19 mouse cellular contexts compared by ENCODE assay signal in genomic region chr9:30765017-30765569, GRCm38 (mm10).
A peak's percentile ranks its signal among the peaks of the same experiment; 100 is the strongest.
DNase-seq lines count a peak whose midpoint lies in the region; ATAC-seq lines count a peak whose summit lies in the region.
"Had no signal": no experiment of that assay in that cellular context is flagged by ENCODE, and none has a peak within 500 bp of the region (broad histone marks: within the 10 kb centered on the region; RNA-seq: fewer than 3 reads in every experiment).

No protein-coding gene starts in this region.

- no peak overlapping the region for H3K4me3 ChIP-seq in heart, embryonic 10.5 days
- no peak overlapping the region for H3K4me3 ChIP-seq in kidney, embryonic 15.5 days (replicated peaks)
- no peak overlapping the region for H3K4me3 ChIP-seq in embryonic facial prominence, embryonic 10.5 days
- no peak overlapping the region for H3K4me3 ChIP-seq in limb, embryonic 10.5 days
- H3K4me3 ChIP-seq: embryonic facial prominence, embryonic 12.5 days; forebrain, embryonic 12.5 days; midbrain, embryonic 12.5 days; neural tube, embryonic 15.5 days had no signal

- H3K4me1 ChIP-seq in heart, embryonic 10.5 days: peaks cover 22% of the 10 kb centered on the region
- H3K4me1 ChIP-seq in kidney, embryonic 15.5 days: peaks cover 19% of the 10 kb centered on the region
- peaks cover 18% of the 10 kb centered on the region for H3K4me1 ChIP-seq in embryonic facial prominence, embryonic 10.5 days
- peaks cover 19% of the 10 kb centered on the region for H3K4me1 ChIP-seq in limb, embryonic 10.5 days
- H3K4me1 ChIP-seq: forebrain, embryonic 12.5 days; midbrain, embryonic 12.5 days; neural tube, embryonic 15.5 days had no signal

- ATAC-seq in kidney, embryonic 15.5 days (replicated peaks; ENCODE audit: low FRiP score): peak; percentile 43; the same call in 1 of the 2 replicates
- ATAC-seq: hindbrain, postnatal 0 days had no signal

- DNase-seq in heart, embryonic 10.5 days (ENCODE audit: low spot score): peak; percentile 74
- DNase-seq in heart, postnatal 14 days: no peak
- no peak for DNase-seq in kidney, postnatal 36 days
- DNase-seq in embryonic facial prominence, embryonic 10.5 days (ENCODE audit: low spot score): no peak
- no peak for DNase-seq in limb, embryonic 10.5 days (ENCODE audit: low spot score)
- no peak for DNase-seq in layer of hippocampus, postnatal 25 days (ENCODE audit: extremely low spot score in 1 of 2, low spot score in 1 of 2)
- DNase-seq: adrenal gland, postnatal 25 days; cerebellum, adult 9-10 months; gastrocnemius, postnatal 36 days; heart, postnatal 10 days; kidney, adult 9 months; lung, embryonic 14.5 days had no signal

- no peaks in the 10 kb centered on the region for H3K27me3 ChIP-seq in heart, embryonic 10.5 days (ENCODE audit: insufficient read depth, poor library complexity, severe bottlenecking)
- H3K27me3 ChIP-seq in kidney, embryonic 15.5 days: no peaks in the 10 kb centered on the region
- no peaks in the 10 kb centered on the region for H3K27me3 ChIP-seq in embryonic facial prominence, embryonic 10.5 days (replicated peaks; ENCODE audit: low read depth, poor library complexity, severe bottlenecking)
- H3K27me3 ChIP-seq in limb, embryonic 10.5 days (ENCODE audit: low read depth, poor library complexity, severe bottlenecking): no peaks in the 10 kb centered on the region
- H3K27me3 ChIP-seq: embryonic facial prominence, embryonic 12.5 days; forebrain, embryonic 12.5 days; midbrain, embryonic 12.5 days; neural tube, embryonic 15.5 days had no signal

- intact Hi-C loops in heart, postnatal 14 days (cut with DNase I): no loop called here

- H3K36me3 ChIP-seq in heart, embryonic 10.5 days: no peaks in the 10 kb centered on the region
- no peaks in the 10 kb centered on the region for H3K36me3 ChIP-seq in kidney, embryonic 15.5 days
- no peaks in the 10 kb centered on the region for H3K36me3 ChIP-seq in embryonic facial prominence, embryonic 10.5 days (replicated peaks)
- no peaks in the 10 kb centered on the region for H3K36me3 ChIP-seq in limb, embryonic 10.5 days
- H3K36me3 ChIP-seq: embryonic facial prominence, embryonic 12.5 days; forebrain, embryonic 12.5 days; midbrain, embryonic 12.5 days; neural tube, embryonic 15.5 days had no signal

- H3K9me3 ChIP-seq in heart, embryonic 10.5 days: no peaks in the 10 kb centered on the region
- no peaks in the 10 kb centered on the region for H3K9me3 ChIP-seq in kidney, embryonic 15.5 days (replicated peaks)
- H3K9me3 ChIP-seq in embryonic facial prominence, embryonic 10.5 days: peaks cover 2% of the 10 kb centered on the region; the same call in 1 of the 2 replicates
- H3K9me3 ChIP-seq in limb, embryonic 10.5 days (replicated peaks): no peaks in the 10 kb centered on the region
- H3K9me3 ChIP-seq: embryonic facial prominence, embryonic 12.5 days; forebrain, embryonic 12.5 days; midbrain, embryonic 12.5 days; neural tube, embryonic 15.5 days had no signal

- WGBS in heart, embryonic 10.5 days: 44% methylated on average over 7 of the region's 7 CpGs
- 73% methylated on average over 7 of the region's 7 CpGs for WGBS in kidney, embryonic 15.5 days
- WGBS in embryonic facial prominence, embryonic 10.5 days: 75% methylated on average over 7 of the region's 7 CpGs
- 60% methylated on average over 7 of the region's 7 CpGs for WGBS in limb, embryonic 10.5 days

- no peak overlapping the region for H3K9ac ChIP-seq in kidney, embryonic 15.5 days
- H3K9ac ChIP-seq: embryonic facial prominence, embryonic 12.5 days; forebrain, embryonic 12.5 days; liver, embryonic 14.5 days; lung, embryonic 14.5 days; midbrain, embryonic 12.5 days; neural tube, embryonic 15.5 days had no signal

- no peak overlapping the region for H3K27ac ChIP-seq in heart, embryonic 10.5 days
- H3K27ac ChIP-seq in kidney, embryonic 15.5 days: no peak overlapping the region
- peak overlapping the region; percentile 26; the same call in 1 of the 2 replicates for H3K27ac ChIP-seq in embryonic facial prominence, embryonic 10.5 days (replicated peaks)
- H3K27ac ChIP-seq in limb, embryonic 10.5 days: peak overlapping the region; percentile 48
- H3K27ac ChIP-seq: embryonic facial prominence, embryonic 12.5 days; forebrain, embryonic 12.5 days; hindbrain, postnatal 0 days; liver, embryonic 14.5 days; midbrain, embryonic 12.5 days; neural tube, embryonic 15.5 days had no signal

- H3K4me2 ChIP-seq in kidney, embryonic 15.5 days: no peak overlapping the region
- H3K4me2 ChIP-seq: embryonic facial prominence, embryonic 12.5 days; forebrain, embryonic 12.5 days; lung, embryonic 14.5 days; midbrain, embryonic 12.5 days; neural tube, embryonic 15.5 days had no signal

Comparison
In these comparisons a context has a peak if more than half of its experiments do, and no peak if none do; other contexts are left out.
1. H3K27ac ChIP-seq: peak in embryonic facial prominence, embryonic 10.5 days (single experiment) and limb, embryonic 10.5 days (single experiment); none in heart, embryonic 10.5 days (single experiment) and kidney, embryonic 15.5 days (single experiment).